Mouse (Mus musculus) right cerebral cortex, adult 18-20 months (tissue): ENCODE data around the gene Mb21d2.

Experiments used
- DNase-seq: peaks from one replicate; pipeline ENCODE4 v3.0.0; 2022; ENCODE audit warnings: mixed read lengths

Mb21d2 gene

GRCm38 (mm10) chr16:28899161-28899540, 30.3 kb downstream of the Mb21d2 start:
- DNase-seq: no peak

DNA sequence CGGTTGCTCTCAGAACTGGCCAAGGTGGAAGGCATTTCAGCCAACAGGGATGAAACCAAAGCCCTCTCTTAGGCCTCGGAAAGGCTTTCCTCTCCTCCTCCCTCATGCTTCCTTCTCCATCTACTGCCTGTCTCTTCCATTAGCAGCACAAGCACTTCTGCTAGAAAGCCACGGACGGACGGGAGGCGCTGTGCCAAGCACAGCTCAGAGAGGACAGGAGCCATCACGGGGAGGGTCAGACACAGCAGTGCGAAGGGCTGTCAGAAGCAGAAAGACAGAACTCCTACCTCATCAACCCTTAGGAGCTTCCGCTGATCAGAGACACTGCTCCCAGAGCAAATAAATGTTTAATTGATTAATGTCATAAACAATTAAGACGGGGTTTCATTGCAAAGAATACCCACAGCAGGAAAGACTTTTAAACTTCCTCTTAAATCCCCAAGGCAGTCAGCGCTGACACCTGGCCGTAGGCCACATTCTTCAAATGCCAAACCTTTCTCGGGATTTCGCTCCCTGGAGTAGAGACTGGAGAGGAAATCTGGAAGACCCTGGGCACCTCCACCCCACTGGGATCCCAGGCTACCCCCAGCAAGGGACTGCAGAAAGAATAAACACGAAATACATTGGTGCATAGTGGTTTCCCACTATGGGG, 30.8 kb downstream of the Mb21d2 start:
- no peak for DNase-seq

GRCm38 (mm10) chr16:28896571-28896970, 32.9 kb downstream of the Mb21d2 start:
- no peak for DNase-seq

GRCm38 (mm10) chr16:28894872-28895271, 34.6 kb downstream of the Mb21d2 start:
- DNase-seq: no peak

GRCm38 (mm10) chr16:28893266-28893665, 36.2 kb downstream of the Mb21d2 start:
- DNase-seq: no peak

- DNase-seq: no peak
Observed at GRCm38 (mm10) chr16:28886201-28886745, 43.2 kb downstream of the Mb21d2 start.

DNA sequence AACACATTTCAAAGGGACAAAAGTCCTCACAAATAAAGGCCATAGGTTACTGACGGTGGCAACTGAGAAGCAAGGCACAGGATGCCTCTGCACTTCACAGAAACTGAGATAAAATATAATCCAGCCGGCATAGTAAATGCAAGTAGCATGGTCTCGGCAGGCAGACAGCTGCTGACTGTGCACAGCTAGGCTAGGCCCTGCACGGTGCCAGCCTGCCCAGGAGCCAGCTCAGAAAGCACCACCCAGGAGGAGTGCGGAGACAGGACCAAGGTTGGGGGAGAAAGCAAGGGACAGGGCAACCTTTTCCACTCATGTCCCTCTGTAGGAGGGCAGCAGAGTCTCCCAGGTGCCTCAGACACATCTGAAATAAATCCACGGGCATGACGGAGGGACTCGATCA, 44.0 kb downstream of the Mb21d2 start:
- no peak for DNase-seq

DNA sequence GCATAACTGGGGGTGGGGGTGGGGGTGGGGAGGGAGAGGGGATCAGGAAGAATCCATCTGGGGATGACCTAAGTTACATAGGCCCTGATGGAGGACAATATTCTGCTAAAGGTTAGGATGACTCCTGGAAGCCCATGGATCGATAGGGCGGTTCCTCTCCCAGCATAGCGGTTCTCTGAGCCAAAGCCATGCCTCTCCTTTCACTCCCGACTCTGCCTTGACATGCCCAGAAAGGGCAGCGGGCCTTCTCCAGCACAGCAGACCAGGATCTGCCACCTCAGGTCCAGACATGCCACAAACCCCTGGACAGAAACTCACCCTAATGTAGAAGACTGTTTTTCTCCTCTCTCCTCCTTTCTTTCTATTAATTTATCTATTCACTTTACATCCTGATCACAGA, 44.8 kb downstream of the Mb21d2 start:
- DNase-seq: no peak

DNA sequence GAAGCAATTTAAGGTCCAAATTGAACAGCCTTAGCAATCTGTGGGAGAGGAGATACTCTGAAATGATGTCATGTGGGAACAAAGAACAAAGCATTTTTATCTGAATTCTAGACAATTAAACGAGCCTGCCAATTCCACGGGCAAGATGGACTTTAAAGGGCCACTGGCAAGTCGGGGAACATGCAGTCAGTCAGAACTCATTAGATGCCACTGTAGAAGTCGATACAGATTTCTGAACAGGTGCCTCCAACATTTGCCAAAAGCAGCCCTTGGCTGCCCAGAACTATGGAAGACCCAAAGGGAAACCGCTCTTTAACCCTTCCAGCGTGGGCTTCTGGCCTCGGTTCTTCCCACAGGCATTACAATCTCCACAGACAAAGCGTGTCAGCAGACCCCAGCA, 45.8 kb downstream of the Mb21d2 start:
- no peak for DNase-seq

DNA sequence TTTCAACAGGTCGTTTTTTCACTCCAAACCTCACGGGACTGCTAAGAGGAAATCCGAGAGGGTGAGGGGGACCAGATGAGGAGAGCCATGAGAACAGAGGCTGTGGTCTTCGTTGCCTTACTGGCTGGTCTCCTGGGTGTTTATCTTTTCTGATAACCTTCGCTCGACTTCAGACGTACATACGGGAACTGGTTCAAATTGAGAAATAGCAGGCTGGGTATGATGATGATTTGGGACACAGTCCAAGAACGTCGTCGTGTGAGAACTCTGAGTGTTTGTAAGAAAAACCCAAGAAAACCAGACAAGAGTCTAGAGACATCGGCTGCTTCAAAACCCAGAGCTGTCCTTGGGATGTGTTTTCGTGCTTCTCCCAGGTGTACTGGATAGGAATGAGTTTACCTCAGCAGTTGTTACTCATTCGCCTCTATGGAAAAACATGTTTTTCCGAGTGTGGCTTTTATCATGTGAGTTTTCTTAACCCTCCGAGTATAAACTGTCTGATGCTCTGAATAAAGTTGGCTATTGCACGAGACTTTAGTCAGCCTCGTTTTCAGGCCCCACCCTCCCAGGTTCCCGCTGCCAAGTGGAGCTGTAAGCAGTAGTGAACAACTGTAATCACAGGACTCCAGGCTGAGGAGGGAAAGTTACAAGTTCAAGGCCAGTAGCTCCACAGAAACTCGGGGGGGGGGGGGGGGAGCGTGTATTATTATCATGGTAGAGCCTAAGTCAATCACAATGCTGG, 46.6 kb downstream of the Mb21d2 start:
- DNase-seq: no peak

DNA sequence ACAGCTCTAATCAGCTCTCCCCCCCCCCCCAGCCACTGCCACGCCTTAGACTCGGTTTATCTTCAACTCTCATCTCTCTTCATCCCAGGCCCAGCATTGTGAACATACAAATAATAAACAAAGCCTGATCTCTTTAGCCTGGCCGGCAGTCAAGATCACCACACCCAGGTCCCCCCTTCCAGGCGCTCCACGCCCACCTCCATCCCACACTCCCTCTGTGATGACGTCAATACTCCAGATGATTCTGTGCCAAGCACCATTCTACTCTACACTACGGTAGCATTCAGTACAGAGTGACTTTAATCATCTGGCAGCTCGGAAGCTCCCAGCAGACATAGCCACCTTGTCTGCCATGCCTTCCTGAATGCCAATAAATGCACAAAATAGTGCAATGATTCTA, 47.7 kb downstream of the Mb21d2 start:
- DNase-seq: no peak

- DNase-seq: no peak
Observed at GRCm38 (mm10) chr16:28880756-28881155, 48.7 kb downstream of the Mb21d2 start.

GRCm38 (mm10) chr16:28880307-28880681, 49.2 kb downstream of the Mb21d2 start:
- peak; percentile 38 for DNase-seq

DNA sequence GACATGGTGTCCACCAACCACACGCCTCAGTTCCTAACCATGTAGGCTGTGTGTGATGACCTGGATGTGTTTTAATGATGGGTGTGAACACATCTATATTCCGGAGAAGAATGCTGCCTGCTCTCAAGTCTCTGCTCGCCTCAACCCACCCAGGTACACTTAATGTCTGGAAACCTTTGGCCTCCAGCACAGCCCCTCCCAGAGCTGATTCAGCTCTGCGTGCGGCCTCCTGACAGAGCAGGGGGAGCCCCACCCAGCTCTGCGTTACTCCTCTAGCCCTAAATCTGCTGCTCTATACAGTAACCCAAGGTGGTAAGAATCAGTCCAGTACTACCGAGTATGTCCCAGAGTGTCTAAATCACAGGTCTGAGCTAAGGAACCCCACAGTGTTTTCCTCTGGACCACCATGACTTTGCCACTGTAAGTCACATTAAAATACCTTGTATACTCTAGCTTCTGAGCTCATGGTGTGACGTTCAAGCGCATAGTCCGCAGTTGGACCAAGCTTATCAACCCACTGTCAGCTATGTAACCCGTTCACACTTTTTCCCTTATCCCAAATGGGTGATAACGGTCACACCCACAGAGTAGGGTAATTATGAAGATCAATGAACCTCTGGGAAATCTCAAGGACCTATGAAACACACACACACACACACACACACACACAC, 49.7 kb downstream of the Mb21d2 start:
- DNase-seq: no peak

DNA sequence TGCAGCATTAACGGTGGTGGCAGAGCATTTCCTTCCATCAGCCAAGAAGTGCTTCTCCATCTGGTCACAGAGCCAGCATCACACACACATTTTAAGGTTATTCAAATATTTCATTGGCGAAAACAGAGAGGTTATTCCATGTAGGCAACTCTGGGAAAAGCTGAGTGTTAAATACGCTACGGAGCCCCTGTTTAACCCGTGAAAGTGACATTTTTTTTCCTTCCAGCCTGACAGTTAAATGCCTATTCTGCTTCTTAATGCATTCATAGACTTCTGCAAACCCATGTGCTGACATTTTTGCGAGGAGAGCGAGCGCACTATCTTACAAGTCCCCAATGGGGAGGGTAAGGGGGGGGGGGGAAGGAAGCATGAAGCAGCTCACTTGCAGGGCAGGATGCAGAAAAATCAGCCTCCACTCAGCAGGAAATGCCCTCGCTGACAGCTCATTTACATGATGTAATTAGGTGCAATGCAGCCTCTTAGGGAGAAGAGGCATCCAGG, 52.3 kb downstream of the Mb21d2 start:
- DNase-seq: no peak

- DNase-seq: no peak
Observed at GRCm38 (mm10) chr16:28873404-28873895, 56.0 kb downstream of the Mb21d2 start.

DNA sequence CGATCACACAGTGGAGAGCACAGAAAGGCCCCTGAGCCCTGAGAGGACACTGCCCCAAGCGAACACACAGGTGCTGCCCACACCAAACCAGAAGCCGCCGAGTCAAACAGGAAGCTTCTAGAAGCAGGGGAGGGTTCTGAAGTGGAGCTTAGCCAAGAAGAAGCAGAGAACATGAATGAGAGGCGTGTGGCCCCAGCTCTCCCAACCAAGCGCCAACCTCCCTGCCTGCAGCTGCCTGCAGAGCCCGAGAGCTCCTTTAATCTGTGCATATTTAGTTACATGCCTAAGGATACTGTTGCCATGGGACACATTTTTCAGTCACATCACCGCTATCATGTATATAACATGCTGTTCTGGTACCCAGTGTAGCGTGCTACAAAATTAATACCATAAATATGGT, 58.6 kb downstream of the Mb21d2 start:
- DNase-seq: peak; percentile 25

- no peak for DNase-seq
Observed at GRCm38 (mm10) chr16:28870456-28870855, 59.0 kb downstream of the Mb21d2 start.

GRCm38 (mm10) chr16:28868864-28869263, 60.6 kb downstream of the Mb21d2 start:
- DNase-seq: no peak

- DNase-seq: no peak
Observed at GRCm38 (mm10) chr16:28866584-28867295, 62.7 kb downstream of the Mb21d2 start.

DNA sequence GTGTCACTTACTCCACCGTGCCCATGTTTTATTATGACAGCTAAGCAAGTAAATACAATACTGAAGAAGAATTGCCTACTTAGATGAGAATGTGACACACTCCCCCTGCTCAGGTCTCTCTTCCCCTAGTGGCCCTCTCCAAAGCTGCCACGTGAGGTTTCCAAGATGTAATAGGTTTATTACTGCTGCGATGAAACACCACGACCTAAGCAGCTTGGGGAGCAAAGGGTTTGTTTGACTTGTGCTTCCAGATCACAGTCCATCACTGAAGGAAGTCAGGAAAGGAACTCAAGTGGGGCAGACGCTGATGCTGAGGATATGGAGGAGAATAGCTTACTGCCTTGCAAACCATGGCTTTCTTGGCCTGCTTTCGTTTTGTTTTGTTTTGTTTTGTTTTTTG, 65.9 kb downstream of the Mb21d2 start:
- DNase-seq: no peak

GRCm38 (mm10) chr16:28862093-28862492, 67.4 kb downstream of the Mb21d2 start:
- no peak for DNase-seq

DNA sequence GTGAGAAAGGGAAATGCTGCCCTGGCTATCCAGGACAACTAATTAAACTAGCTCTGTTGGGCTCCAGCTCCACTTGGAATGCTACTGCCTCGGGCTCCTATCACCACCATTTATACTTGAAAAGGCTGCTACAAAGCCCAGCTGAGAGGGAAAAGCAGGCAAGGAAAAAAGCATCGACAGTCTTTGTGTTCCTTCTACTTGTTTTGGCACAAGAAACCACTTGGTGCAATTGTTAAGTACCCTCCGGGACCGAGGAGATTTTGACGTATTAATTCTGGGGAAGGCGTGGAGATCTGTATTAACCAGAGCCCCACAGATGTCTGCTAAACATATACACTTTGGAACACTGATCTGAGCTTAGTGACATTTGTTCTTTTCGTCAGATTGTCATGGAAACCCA, 69.8 kb downstream of the Mb21d2 start:
- DNase-seq: no peak
